Mouse (Mus musculus): ENCODE results near the gene Acot1. TPM values are rescaled to one million over a fixed set of nuclear protein-coding genes. Genes with fewer than 3 reads are reported as not detected.

The Acot1 gene
- polyA plus RNA-seq, 1 experiment from 2014 or later: 267 TPM

GRCm38 (mm10) chr12:84053173-84053572 lies 43.9 kb downstream of the Acot1 start:
- H3K36me3 ChIP-seq (ENCODE audit: control insufficient read depth, insufficient read depth): no peaks in the 10 kb centered on the region
- no peak for TF ChIP-seq CTCF (IDR thresholded peaks at IDR 0.05; ENCODE audit: low read depth)
- peak overlapping the region; percentile 80 for H3K4me2 ChIP-seq (replicated peaks; ENCODE audit: low read depth)
- 0 out of 2 replicates have a peak, but pooled peaks have one; percentile 36 for ATAC-seq
- H3K9me3 ChIP-seq (ENCODE audit: control insufficient read depth): no peaks in the 10 kb centered on the region; the same call in 1 of the 2 replicates
- 6% methylated on average over 16 of the region's 16 CpGs for WGBS
- 0 out of 2 replicates have a peak overlapping the region, but pooled peaks have one; percentile 40 for H3K9ac ChIP-seq (ENCODE audit: low read depth, low read length)
- peak overlapping the region; percentile 40 for H3K4me3 ChIP-seq (ENCODE audit: low read depth, low read length)
- no peaks in the 10 kb centered on the region for H3K27me3 ChIP-seq (replicated peaks; ENCODE audit: control insufficient read depth, insufficient read depth, low read length)
- H3K4me1 ChIP-seq (replicated peaks; ENCODE audit: control insufficient read depth, insufficient read depth, low read length): 0 out of 2 replicates have a peak, but pooled peaks cover 4% of the 10 kb centered on the region
- peak overlapping the region; percentile 35; the same call in 1 of the 2 replicates for H3K27ac ChIP-seq (ENCODE audit: low read depth, low read length)

GRCm38 (mm10) chr12:84053679-84054391 lies 44.5 kb downstream of the Acot1 start:
- Histone ChIP-seq H3K36me3 (ENCODE audit: control insufficient read depth, insufficient read depth) (no peaks in the 10 kb centered on the region), H3K27ac (ENCODE audit: low read depth, low read length) (peak overlapping the region; percentile 35; the same call in 1 of the 2 replicates), H3K4me3 (ENCODE audit: low read depth, low read length) (peak overlapping the region; percentile 40), H3K27me3 (replicated peaks; ENCODE audit: control insufficient read depth, insufficient read depth, low read length) (no peaks in the 10 kb centered on the region), H3K4me2 (replicated peaks; ENCODE audit: low read depth) (peak overlapping the region; percentile 80), H3K9ac (ENCODE audit: low read depth, low read length) (peak overlapping the region; percentile 40), H3K4me1 (replicated peaks; ENCODE audit: control insufficient read depth, insufficient read depth, low read length) (0 out of 2 replicates have a peak, but pooled peaks cover 4% of the 10 kb centered on the region), H3K9me3 (ENCODE audit: control insufficient read depth) (no peaks in the 10 kb centered on the region)
- WGBS: 3% methylated on average over 35 of the region's 46 CpGs
- TF ChIP-seq CTCF (IDR thresholded peaks at IDR 0.05; ENCODE audit: low read depth): peak; percentile 51
- peak; percentile 46; the same call in 1 of the 2 replicates for ATAC-seq

GRCm38 (mm10) chr12:84060946-84061345 lies 51.7 kb downstream of the Acot1 start:
- peak; percentile 38; the same call in 1 of the 2 replicates for ATAC-seq
- Histone ChIP-seq H3K4me3 (ENCODE audit: low read depth, low read length) (no peak overlapping the region), H3K27me3 (replicated peaks; ENCODE audit: control insufficient read depth, insufficient read depth, low read length) (no peaks in the 10 kb centered on the region), H3K36me3 (ENCODE audit: control insufficient read depth, insufficient read depth) (no peaks in the 10 kb centered on the region), H3K4me2 (replicated peaks; ENCODE audit: low read depth) (no peak overlapping the region), H3K4me1 (replicated peaks; ENCODE audit: control insufficient read depth, insufficient read depth, low read length) (no peaks in the 10 kb centered on the region), H3K27ac (ENCODE audit: low read depth, low read length) (no peak overlapping the region), H3K9ac (ENCODE audit: low read depth, low read length) (no peak overlapping the region), H3K9me3 (ENCODE audit: control insufficient read depth) (no peaks in the 10 kb centered on the region)
- peak; percentile 78 for TF ChIP-seq CTCF (IDR thresholded peaks at IDR 0.05; ENCODE audit: low read depth)
- 24% methylated on average over 2 of the region's 2 CpGs for WGBS

DNA sequence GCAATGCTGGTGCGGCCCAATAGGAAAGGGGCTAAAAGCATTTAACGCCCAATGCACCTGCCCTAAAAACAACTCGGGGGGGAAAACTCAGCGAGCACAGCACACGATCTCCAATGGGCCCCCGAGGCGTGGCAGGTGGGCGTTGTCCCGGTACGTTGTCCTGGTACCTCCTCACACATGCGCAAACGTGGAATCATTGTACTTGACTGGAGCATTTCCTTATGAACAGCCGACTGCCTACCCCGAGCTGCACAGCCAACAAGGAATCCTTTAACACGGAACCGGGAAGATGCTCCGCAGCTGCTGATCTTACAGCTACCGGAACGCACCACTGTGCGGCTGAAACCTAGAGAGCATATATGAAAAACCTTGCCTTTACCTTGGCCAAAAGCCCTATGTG lies 53.0 kb downstream of the Acot1 start:
- 90% methylated on average over 20 of the region's 20 CpGs for WGBS
- no peak for ATAC-seq

GRCm38 (mm10) chr12:84063228-84063627 lies 53.9 kb downstream of the Acot1 start:
- no peak overlapping the region for H3K4me2 ChIP-seq (replicated peaks; ENCODE audit: low read depth)
- WGBS: 73% methylated on average over 5 of the region's 5 CpGs
- ATAC-seq: no peak
- no peaks in the 10 kb centered on the region for H3K36me3 ChIP-seq (ENCODE audit: control insufficient read depth, insufficient read depth)
- peak; percentile 66 for TF ChIP-seq CTCF (IDR thresholded peaks at IDR 0.05; ENCODE audit: low read depth)
- no peaks in the 10 kb centered on the region for H3K4me1 ChIP-seq (replicated peaks; ENCODE audit: control insufficient read depth, insufficient read depth, low read length)
- H3K9ac ChIP-seq (ENCODE audit: low read depth, low read length): no peak overlapping the region
- no peaks in the 10 kb centered on the region for H3K27me3 ChIP-seq (replicated peaks; ENCODE audit: control insufficient read depth, insufficient read depth, low read length)
- H3K27ac ChIP-seq (ENCODE audit: low read depth, low read length): no peak overlapping the region
- H3K9me3 ChIP-seq (ENCODE audit: control insufficient read depth): no peaks in the 10 kb centered on the region
- no peak overlapping the region for H3K4me3 ChIP-seq (ENCODE audit: low read depth, low read length)

More for the DNA sequence above, 53.0 kb downstream of the Acot1 start:
- H3K4me1 ChIP-seq (replicated peaks; ENCODE audit: control insufficient read depth, insufficient read depth, low read length): no peaks in the 10 kb centered on the region
- no peaks in the 10 kb centered on the region for H3K36me3 ChIP-seq (ENCODE audit: control insufficient read depth, insufficient read depth)
- no peak overlapping the region for H3K4me2 ChIP-seq (replicated peaks; ENCODE audit: low read depth)
- no peak overlapping the region for H3K27ac ChIP-seq (ENCODE audit: low read depth, low read length)
- H3K9ac ChIP-seq (ENCODE audit: low read depth, low read length): no peak overlapping the region
- no peak overlapping the region for H3K4me3 ChIP-seq (ENCODE audit: low read depth, low read length)
- TF ChIP-seq CTCF (IDR thresholded peaks at IDR 0.05; ENCODE audit: low read depth): no peak
- H3K27me3 ChIP-seq (replicated peaks; ENCODE audit: control insufficient read depth, insufficient read depth, low read length): no peaks in the 10 kb centered on the region
- no peaks in the 10 kb centered on the region for H3K9me3 ChIP-seq (ENCODE audit: control insufficient read depth)

GRCm38 (mm10) chr12:84063833-84064232 lies 54.5 kb downstream of the Acot1 start:
- Histone ChIP-seq H3K36me3 (ENCODE audit: control insufficient read depth, insufficient read depth) (no peaks in the 10 kb centered on the region), H3K4me1 (replicated peaks; ENCODE audit: control insufficient read depth, insufficient read depth, low read length) (no peaks in the 10 kb centered on the region), H3K4me3 (ENCODE audit: low read depth, low read length) (no peak overlapping the region), H3K9me3 (ENCODE audit: control insufficient read depth) (no peaks in the 10 kb centered on the region), H3K4me2 (replicated peaks; ENCODE audit: low read depth) (no peak overlapping the region), H3K9ac (ENCODE audit: low read depth, low read length) (no peak overlapping the region), H3K27ac (ENCODE audit: low read depth, low read length) (no peak overlapping the region), H3K27me3 (replicated peaks; ENCODE audit: control insufficient read depth, insufficient read depth, low read length) (no peaks in the 10 kb centered on the region)
- 63% methylated on average over 2 of the region's 2 CpGs for WGBS
- TF ChIP-seq CTCF (IDR thresholded peaks at IDR 0.05; ENCODE audit: low read depth): no peak
- ATAC-seq: no peak
